Mouse (Mus musculus) heart, embryonic 15.5 days (tissue): ENCODE measurements around the gene Smad6. TPM values are rescaled to one million over a fixed set of nuclear protein-coding genes. Genes with fewer than 3 reads are reported as not detected.

Experiments
- ATAC-seq: fragments of 200-750 bp; cut with Nextera tagmentation; replicated peaks from 2 replicates; pipeline ENCODE4 v1.8.0; 2017; ENCODE audit warnings: low read depth, moderate TSS enrichment; ENCODE audit not compliant: insufficient number of reproducible peaks, insufficient read depth, low FRiP score
- H3K27ac ChIP-seq: fragments of 300-500 bp; sonication (generic); 2 replicates; pipeline ENCODE4 v1.5.1; 2015; ENCODE audit warnings: mild to moderate bottlenecking, inconsistent platforms
- H3K27me3 ChIP-seq: fragments of 300-500 bp; sonication (generic); 2 replicates; pipeline ENCODE4 v1.6.1; 2015; ENCODE audit warnings: inconsistent platforms
- H3K36me3 ChIP-seq: fragments of 300-500 bp; sonication (generic); 2 replicates; pipeline ENCODE4 v1.6.1; 2015; ENCODE audit warnings: mild to moderate bottlenecking, inconsistent platforms
- H3K4me1 ChIP-seq: fragments of 300-500 bp; sonication (generic); replicated peaks from 2 replicates; pipeline ENCODE4 v1.6.1; 2015; ENCODE audit warnings: inconsistent platforms
- H3K4me2 ChIP-seq: fragments of 300-500 bp; sonication (generic); 2 replicates; pipeline ENCODE4 v1.6.1; 2015; ENCODE audit warnings: inconsistent platforms, mild to moderate bottlenecking, moderate library complexity
- H3K4me3 ChIP-seq: fragments of 300-500 bp; sonication (generic); 2 replicates; pipeline ENCODE4 v1.5.1; 2015; ENCODE audit warnings: mild to moderate bottlenecking, inconsistent platforms
- H3K9ac ChIP-seq: fragments of 300-500 bp; sonication (generic); 2 replicates; pipeline ENCODE4 v1.6.1; 2015; ENCODE audit warnings: mild to moderate bottlenecking, inconsistent platforms
- H3K9me3 ChIP-seq: fragments of 300-500 bp; sonication (generic); replicated peaks from 2 replicates; pipeline ENCODE4 v1.6.1; 2016; ENCODE audit warnings: inconsistent platforms
- WGBS: fragments of 180-500 bp; shearing (Covaris S2); methylation state at CpG from one replicate; pipeline ENCODE4 v1.1.7; 2015; ENCODE audit warnings: mixed read lengths; 5-methylcytosine and 5-hydroxymethylcytosine counted together
- polyA plus RNA-seq: library from polyadenylated mRNA; unstranded; fragments of >200 nt; fragmentation: Nextera tagmentation; extraction: Ambion mirVana; gene quantifications from 2 replicates; pipeline ENCODE4 v1.2.1, GENCODE M21; 2015

The Smad6 gene
- polyA plus RNA-seq, 1 experiment from 2014 or later = 16.4 TPM

GRCm38 (mm10) chr9:63970388-63970787 is 51.5 kb downstream of the Smad6 start:
- no peak; the same call in 1 of the 2 replicates for ATAC-seq
- H3K9ac ChIP-seq = 0 out of 2 replicates have a peak overlapping the region, but pooled peaks have one; percentile 15
- H3K9me3 ChIP-seq = no peaks in the 10 kb centered on the region
- H3K4me2 ChIP-seq = no peak overlapping the region; the same call in 1 of the 2 replicates
- H3K27me3 ChIP-seq = no peaks in the 10 kb centered on the region
- H3K4me3 ChIP-seq = no peak overlapping the region
- WGBS = 50% methylated on average over 12 of the region's 12 CpGs
- H3K36me3 ChIP-seq = no peaks in the 10 kb centered on the region
- H3K4me1 ChIP-seq = peaks cover 96% of the 10 kb centered on the region
- peak overlapping the region; percentile 86 for H3K27ac ChIP-seq

GRCm38 (mm10) chr9:63969467-63969866 is 52.4 kb downstream of the Smad6 start:
- Histone ChIP-seq H3K27ac (peak overlapping the region; percentile 86), H3K4me2 (0 out of 2 replicates have a peak overlapping the region, but pooled peaks have one; percentile 7)

GRCm38 (mm10) chr9:63968592-63968991 is 53.3 kb downstream of the Smad6 start:
- Histone ChIP-seq H3K4me1 (peaks cover 97% of the 10 kb centered on the region), H3K4me3 (no peak overlapping the region), H3K9ac (no peak overlapping the region), H3K9me3 (no peaks in the 10 kb centered on the region), H3K27ac (peak overlapping the region; percentile 86), H3K4me2 (peak overlapping the region; percentile 41), H3K27me3 (no peaks in the 10 kb centered on the region), H3K36me3 (no peaks in the 10 kb centered on the region)
- ATAC-seq = peak; percentile 87
- WGBS = 3% methylated on average over 9 of the region's 9 CpGs

More at GRCm38 (mm10) chr9:63969467-63969866, 52.4 kb downstream of the Smad6 start:
- ATAC-seq = no peak
- Histone ChIP-seq H3K36me3 (no peaks in the 10 kb centered on the region), H3K4me1 (peaks cover 96% of the 10 kb centered on the region), H3K4me3 (no peak overlapping the region), H3K9ac (no peak overlapping the region), H3K9me3 (no peaks in the 10 kb centered on the region), H3K27me3 (no peaks in the 10 kb centered on the region)
- 62% methylated on average over 10 of the region's 10 CpGs for WGBS

- ATAC-seq = no peak
- H3K4me3 ChIP-seq = no peak overlapping the region
- peak overlapping the region; percentile 41 for H3K4me2 ChIP-seq
Observed at GRCm38 (mm10) chr9:63967408-63968172, 54.3 kb downstream of the Smad6 start.

GRCm38 (mm10) chr9:63965579-63965981 is 56.3 kb downstream of the Smad6 start:
- Histone ChIP-seq H3K36me3 (no peaks in the 10 kb centered on the region), H3K4me1 (peaks cover 96% of the 10 kb centered on the region), H3K4me2 (peak overlapping the region; percentile 11; the same call in 1 of the 2 replicates), H3K9me3 (no peaks in the 10 kb centered on the region), H3K27me3 (no peaks in the 10 kb centered on the region), H3K27ac (peak overlapping the region; percentile 86), H3K4me3 (no peak overlapping the region), H3K9ac (peak overlapping the region; percentile 3; the same call in 1 of the 2 replicates)
- ATAC-seq = no peak
- 14% methylated on average over 4 of the region's 4 CpGs for WGBS

More at GRCm38 (mm10) chr9:63967408-63968172, 54.3 kb downstream of the Smad6 start:
- H3K4me1 ChIP-seq = peaks cover 97% of the 10 kb centered on the region
- WGBS = 31% methylated on average over 14 of the region's 14 CpGs
- peak overlapping the region; percentile 26 for H3K9ac ChIP-seq
- no peaks in the 10 kb centered on the region for H3K9me3 ChIP-seq
- H3K27me3 ChIP-seq = no peaks in the 10 kb centered on the region
- H3K27ac ChIP-seq = peak overlapping the region; percentile 86
- H3K36me3 ChIP-seq = no peaks in the 10 kb centered on the region

- Histone ChIP-seq H3K27me3 (no peaks in the 10 kb centered on the region), H3K36me3 (no peaks in the 10 kb centered on the region), H3K9ac (no peak overlapping the region), H3K27ac (peak overlapping the region; percentile 50; the same call in 1 of the 2 replicates), H3K4me2 (no peak overlapping the region), H3K9me3 (no peaks in the 10 kb centered on the region), H3K4me3 (no peak overlapping the region), H3K4me1 (peaks cover 96% of the 10 kb centered on the region)
- ATAC-seq = no peak
- WGBS = 62% methylated on average over 6 of the region's 6 CpGs
Observed at GRCm38 (mm10) chr9:63961881-63962280, 60.0 kb downstream of the Smad6 start.

- ATAC-seq = no peak
- H3K4me2 ChIP-seq = peak overlapping the region; percentile 51
Observed at GRCm38 (mm10) chr9:63960829-63961185, 61.1 kb downstream of the Smad6 start.

GRCm38 (mm10) chr9:63959933-63960828 is 61.7 kb downstream of the Smad6 start:
- Histone ChIP-seq H3K9me3 (no peaks in the 10 kb centered on the region), H3K4me1 (peaks cover 97% of the 10 kb centered on the region), H3K27me3 (no peaks in the 10 kb centered on the region), H3K36me3 (no peaks in the 10 kb centered on the region), H3K9ac (peak overlapping the region; percentile 40), H3K27ac (peak overlapping the region; percentile 93), H3K4me3 (no peak overlapping the region; the same call in 1 of the 2 replicates), H3K4me2 (peak overlapping the region; percentile 51)
- 10% methylated on average over 21 of the region's 21 CpGs for WGBS
- 0 out of 2 replicates have a peak, but pooled peaks have one; percentile 24 for ATAC-seq

More at GRCm38 (mm10) chr9:63960829-63961185, 61.1 kb downstream of the Smad6 start:
- H3K4me1 ChIP-seq = peaks cover 97% of the 10 kb centered on the region
- no peaks in the 10 kb centered on the region for H3K36me3 ChIP-seq
- no peaks in the 10 kb centered on the region for H3K9me3 ChIP-seq
- peak overlapping the region; percentile 93 for H3K27ac ChIP-seq
- no peak overlapping the region for H3K4me3 ChIP-seq
- peak overlapping the region; percentile 40; the same call in 1 of the 2 replicates for H3K9ac ChIP-seq
- 23% methylated on average over 4 of the region's 4 CpGs for WGBS
- no peaks in the 10 kb centered on the region for H3K27me3 ChIP-seq

- H3K4me2 ChIP-seq = peak overlapping the region; percentile 51
- peak overlapping the region; percentile 40 for H3K9ac ChIP-seq
- no peaks in the 10 kb centered on the region for H3K36me3 ChIP-seq
- no peak overlapping the region for H3K4me3 ChIP-seq
- no peaks in the 10 kb centered on the region for H3K9me3 ChIP-seq
- H3K4me1 ChIP-seq = peaks cover 95% of the 10 kb centered on the region
- ATAC-seq = 0 out of 2 replicates have a peak, but pooled peaks have one; percentile 32
- 31% methylated on average over 17 of the region's 17 CpGs for WGBS
- peak overlapping the region; percentile 93 for H3K27ac ChIP-seq
- H3K27me3 ChIP-seq = no peaks in the 10 kb centered on the region
Observed at GRCm38 (mm10) chr9:63959129-63959932, 62.5 kb downstream of the Smad6 start.

- Histone ChIP-seq H3K27me3 (no peaks in the 10 kb centered on the region), H3K36me3 (peaks cover 4% of the 10 kb centered on the region; the same call in 1 of the 2 replicates), H3K4me3 (peak overlapping the region; percentile 16), H3K9ac (0 out of 2 replicates have a peak overlapping the region, but pooled peaks have one; percentile 28), H3K9me3 (no peaks in the 10 kb centered on the region), H3K27ac (peak overlapping the region; percentile 93), H3K4me2 (peak overlapping the region; percentile 51), H3K4me1 (peaks cover 91% of the 10 kb centered on the region)
- WGBS = 15% methylated on average over 15 of the region's 15 CpGs
- ATAC-seq = peak; percentile 67
Observed at GRCm38 (mm10) chr9:63958337-63959030, 63.4 kb downstream of the Smad6 start.
